Mouse (Mus musculus) CH12.LX (cell line): ENCODE measurements around the gene Sgms1. TPM values are rescaled to one million over a fixed set of nuclear protein-coding genes. Genes with fewer than 3 reads are reported as not detected.

Experiments
- DNase-seq: peaks from one replicate; pipeline ENCODE4 v3.0.0-alpha.2; 2013; ENCODE audit errors: extremely low read depth
- H3K27ac ChIP-seq: 2 replicates; pipeline ENCODE4 v1.5.1; 2012; ENCODE audit warnings: low read depth, mild to moderate bottlenecking, control low read depth, moderate library complexity; ENCODE audit not compliant: insufficient read depth
- H3K27me3 ChIP-seq: replicated peaks from 2 replicates; pipeline ENCODE3; 2012; ENCODE audit warnings: inconsistent platforms
- H3K36me3 ChIP-seq, 2 experiments: replicated peaks in 1 of 2; 2 replicates each; pipeline versions ENCODE3 to v1.6.1; 2012; ENCODE audit warnings: inconsistent platforms in 1 of 2, low read length in 1 of 2, mild to moderate bottlenecking in 1 of 2, mixed read lengths in 1 of 2, moderate library complexity in 1 of 2; ENCODE audit not compliant: control insufficient read depth in 1 of 2, insufficient read depth in 1 of 2
- H3K4me1 ChIP-seq, 2 experiments: 2 replicates each; pipeline ENCODE4 v1.6.1; 2012; ENCODE audit warnings: inconsistent platforms in 1 of 2, moderate library complexity in 1 of 2; ENCODE audit not compliant: insufficient read depth in 2 of 2, control insufficient read depth in 1 of 2
- H3K4me2 ChIP-seq: 2 replicates; pipeline ENCODE4 v1.6.1; 2012; ENCODE audit warnings: low read depth, mild to moderate bottlenecking, control low read depth; ENCODE audit not compliant: poor library complexity, insufficient read depth, severe bottlenecking
- H3K4me3 ChIP-seq, 3 experiments: fragments of 150-350 bp in 1 of 3; sonication (generic) in 1 of 3; replicated peaks in 1 of 3; 2 replicates each; pipeline versions ENCODE3 to v1.5.1; 2011 to 2012; ENCODE audit warnings: low read depth in 2 of 3, low read length in 2 of 3, mild to moderate bottlenecking in 2 of 3, moderate library complexity in 2 of 3, control low read depth in 1 of 3, improper control_type of control experiment in 1 of 3, inconsistent platforms in 1 of 3, mixed read lengths in 1 of 3; ENCODE audit not compliant: poor library complexity in 1 of 3
- H3K79me2 ChIP-seq: replicated peaks from 2 replicates; pipeline ENCODE4 v1.6.1; 2012; ENCODE audit warnings: mild to moderate bottlenecking, moderate library complexity; ENCODE audit not compliant: control insufficient read depth, poor library complexity, insufficient read depth, severe bottlenecking; ENCODE audit errors: extremely low read depth
- H3K9ac ChIP-seq: 2 replicates; pipeline ENCODE4 v1.6.1; 2012; ENCODE audit warnings: low read depth, mild to moderate bottlenecking, control low read depth, moderate library complexity; ENCODE audit not compliant: insufficient read depth
- H3K9me3 ChIP-seq: replicated peaks from 2 replicates; pipeline ENCODE3; 2012; ENCODE audit warnings: low read length, inconsistent platforms, mixed read lengths
- CHD2 ChIP-seq: IDR thresholded peaks from 2 replicates; pipeline ENCODE4 v1.6.1; 2011; ENCODE audit warnings: low read length, improper control_type of control experiment
- CTCF ChIP-seq, 2 experiments: IDR thresholded peaks in 1 of 2; conservative IDR thresholded peaks in 1 of 2; 2 replicates each; pipeline ENCODE4 v1.5.1; 2011 to 2012; ENCODE audit warnings: low read depth in 2 of 2, low read length in 2 of 2, improper control_type of control experiment in 1 of 2, inconsistent platforms in 1 of 2, mild to moderate bottlenecking in 1 of 2, moderate library complexity in 1 of 2
- E2F4 ChIP-seq: IDR thresholded peaks from 2 replicates; pipeline ENCODE4 v1.6.1; 2011; ENCODE audit warnings: low read depth, low read length, improper control_type of control experiment; ENCODE audit not compliant: insufficient replicate concordance
- ELF1 ChIP-seq: IDR thresholded peaks from 2 replicates; pipeline ENCODE4 v1.6.1; 2014; ENCODE audit warnings: low read depth, mild to moderate bottlenecking, inconsistent platforms, low read length, improper control_type of control experiment
- ETS1 ChIP-seq: conservative IDR thresholded peaks from 2 replicates; pipeline ENCODE4 v1.6.1; 2012; ENCODE audit warnings: low read depth, mild to moderate bottlenecking, inconsistent platforms, low read length, improper control_type of control experiment, moderate library complexity
- IRF4 ChIP-seq: IDR thresholded peaks from 2 replicates; pipeline ENCODE4 v1.6.1; 2014; ENCODE audit warnings: low read depth, mild to moderate bottlenecking, inconsistent platforms, low read length, improper control_type of control experiment
- KAT2A ChIP-seq: IDR thresholded peaks from 2 replicates; pipeline ENCODE4 v1.6.1; 2012; ENCODE audit warnings: low read length, improper control_type of control experiment, inconsistent platforms; ENCODE audit not compliant: insufficient replicate concordance
- MAZ ChIP-seq: IDR thresholded peaks from 2 replicates; pipeline ENCODE4 v1.6.1; 2012; ENCODE audit warnings: low read depth, mild to moderate bottlenecking, inconsistent platforms, low read length, improper control_type of control experiment, moderate library complexity
- MEF2A ChIP-seq: IDR thresholded peaks from 2 replicates; pipeline ENCODE4 v1.6.1; 2014; ENCODE audit warnings: low read depth, mild to moderate bottlenecking, inconsistent platforms, low read length, improper control_type of control experiment, borderline replicate concordance
- NRF1 ChIP-seq: IDR thresholded peaks from 2 replicates; pipeline ENCODE4 v1.6.1; 2014; ENCODE audit warnings: low read depth, mild to moderate bottlenecking, inconsistent platforms, low read length, improper control_type of control experiment, moderate library complexity
- PAX5 ChIP-seq: IDR thresholded peaks from 2 replicates; pipeline ENCODE4 v1.6.1; 2012; ENCODE audit warnings: low read length, inconsistent platforms, mixed read lengths
- SMC3 ChIP-seq: IDR thresholded peaks from 2 replicates; pipeline ENCODE4 v1.6.1; 2011; ENCODE audit warnings: low read depth, low read length, improper control_type of control experiment
- TBP ChIP-seq: conservative IDR thresholded peaks from 2 replicates; pipeline ENCODE4 v1.6.1; 2011; ENCODE audit warnings: low read depth, low read length, improper control_type of control experiment
- TCF12 ChIP-seq: IDR thresholded peaks from 2 replicates; pipeline ENCODE4 v1.6.1; 2014; ENCODE audit warnings: low read depth, mild to moderate bottlenecking, inconsistent platforms, low read length, improper control_type of control experiment
- UBTF ChIP-seq: IDR thresholded peaks from 2 replicates; pipeline ENCODE4 v1.6.1; 2012; ENCODE audit warnings: low read depth, mild to moderate bottlenecking, inconsistent platforms, low read length, improper control_type of control experiment, moderate library complexity
- USF2 ChIP-seq: conservative IDR thresholded peaks from 2 replicates; pipeline ENCODE4 v1.6.1; 2011; ENCODE audit warnings: low read depth, low read length, improper control_type of control experiment
- ZC3H11A ChIP-seq: IDR thresholded peaks from 2 replicates; pipeline ENCODE4 v1.6.1; 2012; ENCODE audit warnings: low read depth, mild to moderate bottlenecking, inconsistent platforms, low read length, improper control_type of control experiment
- ZMIZ1 ChIP-seq: IDR thresholded peaks from 2 replicates; pipeline ENCODE4 v1.6.1; 2012; ENCODE audit warnings: low read depth, mild to moderate bottlenecking, inconsistent platforms, low read length, improper control_type of control experiment
- ZNF384 ChIP-seq: IDR thresholded peaks from 2 replicates; pipeline ENCODE4 v1.6.1; 2012; ENCODE audit warnings: low read depth, low read length, improper control_type of control experiment, inconsistent platforms
- dilution Hi-C: fragments of 300-500 bp; cut with MboI; formaldehyde crosslinking; loops from 2 replicates; pipeline ENCODE4 v1.14.3; 2020; ENCODE audit warnings: low sequenced_read_pairs; ENCODE audit not compliant: extremely low pct_unique_long_range_greater_than_20kb, extremely low pct_ligation_motif_present
- in situ Hi-C: fragments of 300-500 bp; cut with MboI; formaldehyde crosslinking; loops from 3 replicates; pipeline ENCODE4 v1.14.3; 2019; ENCODE audit warnings: low sequenced_read_pairs, low pct_ligation_motif_present, low pct_unique_long_range_greater_than_20kb, mixed read lengths
- polyA plus RNA-seq: library from polyadenylated mRNA; unstranded; fragments of >175 nt; gene quantifications from 2 replicates; pipeline ENCODE4 v1.2.1, GENCODE M21; 2012; ENCODE audit warnings: low read depth; ENCODE audit not compliant: insufficient read length
- total RNA-seq, 2 experiments: library from RNA; depleted of rRNA; stranded (reverse); fragments of 300-350 nt in 1 of 2; fragments of >200 nt in 1 of 2; gene quantifications; 2 replicates each; pipeline ENCODE4 v1.2.3; 2012 to 2014

The Sgms1 gene
- total and polyA plus RNA-seq, 3 experiments: 1.4 to 1.8 (median 1.8) TPM

DNA sequence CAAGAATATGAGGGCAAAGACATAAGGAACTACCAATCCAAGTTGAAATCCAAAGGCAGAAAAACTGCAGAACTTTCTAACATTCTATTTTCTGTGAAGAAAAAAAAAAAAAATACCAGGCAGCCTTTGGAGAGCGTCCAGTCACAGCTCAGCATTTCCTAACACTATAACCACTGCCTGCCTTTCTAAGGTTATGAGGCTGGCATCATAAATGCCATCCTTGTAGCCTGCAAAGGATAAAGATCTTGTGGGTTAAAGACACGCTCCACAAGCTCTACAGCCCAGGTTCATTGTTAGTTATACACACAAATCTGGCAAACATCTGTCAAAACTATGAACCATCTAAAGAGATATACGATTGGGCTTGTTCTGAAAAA is 104.1 kb downstream of the Sgms1 start:
- H3K4me1 ChIP-seq: no peaks in the 10 kb centered on the region

DNA sequence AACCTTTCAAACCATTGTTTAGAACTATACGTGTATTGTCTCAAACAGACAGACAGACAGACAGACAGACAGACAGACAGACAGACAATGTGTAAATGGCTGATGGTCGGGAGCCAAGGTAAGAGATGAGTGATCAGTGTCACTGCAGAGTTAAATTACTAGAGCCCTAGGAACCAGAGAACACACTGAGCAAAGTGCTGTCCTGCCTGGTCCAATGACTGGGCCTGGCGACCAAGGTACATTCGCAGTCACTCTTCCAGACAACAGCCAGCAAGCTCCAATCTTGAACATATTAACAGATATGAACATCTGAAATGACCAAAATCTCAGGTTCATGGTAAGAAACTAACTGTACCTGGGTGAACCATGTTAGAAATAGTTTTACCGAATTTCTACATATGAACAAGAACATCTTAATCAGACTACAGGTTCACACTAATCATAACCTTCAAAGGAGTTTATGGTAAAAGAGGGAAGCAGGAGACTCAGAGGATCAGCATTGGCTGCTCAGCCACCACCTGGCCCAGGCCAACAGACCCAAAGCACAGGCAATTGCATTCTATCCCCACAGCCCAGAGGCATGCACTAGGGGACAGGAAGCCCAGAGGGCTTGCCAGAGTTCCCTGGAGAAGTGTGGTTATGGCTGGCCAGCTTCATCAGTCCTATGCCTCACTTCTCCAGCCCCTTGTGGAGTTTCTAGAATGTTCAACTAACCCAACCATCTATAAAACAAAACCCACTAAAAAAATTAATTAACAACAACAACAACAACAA is 104.6 kb downstream of the Sgms1 start:
- dilution Hi-C loops: no loop called here
- H3K9ac ChIP-seq: no peak overlapping the region
- in situ Hi-C loops: no loop called here

More for the DNA sequence above, 104.1 kb downstream of the Sgms1 start:
- H3K4me3 ChIP-seq: no peak overlapping the region
- DNase-seq: no peak
- dilution Hi-C loops: no loop called here
- TF ChIP-seq ELF1: no peak
- TF ChIP-seq KAT2A: no peak
- no peak for TF ChIP-seq CTCF (conservative IDR thresholded peaks at IDR 0.05 in 1 of 2, IDR thresholded peaks at IDR 0.05 in 1 of 2; ENCODE audit: low read depth in 2 of 2, low read length in 2 of 2)
- no peak for TF ChIP-seq UBTF
- no peak for TF ChIP-seq ETS1
- TF ChIP-seq IRF4: no peak
- TF ChIP-seq MEF2A: no peak
- TF ChIP-seq TCF12: no peak
- no peak for TF ChIP-seq SMC3
- H3K79me2 ChIP-seq: no peaks in the 10 kb centered on the region
- H3K27me3 ChIP-seq: no peaks in the 10 kb centered on the region
- H3K4me2 ChIP-seq: no peak overlapping the region
- in situ Hi-C loops: no loop called here
- no peak overlapping the region for H3K27ac ChIP-seq
- H3K36me3 ChIP-seq: no peaks in the 10 kb centered on the region
- H3K9me3 ChIP-seq: no peaks in the 10 kb centered on the region
- H3K9ac ChIP-seq: no peak overlapping the region

More for the DNA sequence above, 104.6 kb downstream of the Sgms1 start:
- H3K4me3 ChIP-seq: no peak overlapping the region
- H3K27me3 ChIP-seq: no peaks in the 10 kb centered on the region
- DNase-seq: no peak
- no peak overlapping the region for H3K27ac ChIP-seq
- no peaks in the 10 kb centered on the region for H3K79me2 ChIP-seq
- no peaks in the 10 kb centered on the region for H3K9me3 ChIP-seq
- no peak for TF ChIP-seq NRF1
- TF ChIP-seq ZC3H11A: no peak
- TF ChIP-seq CHD2: no peak
- TF ChIP-seq E2F4: no peak
- no peak for TF ChIP-seq TBP
- TF ChIP-seq MAZ: no peak
- TF ChIP-seq KAT2A: no peak
- TF ChIP-seq ZNF384: no peak
- no peak for TF ChIP-seq PAX5
- no peak for TF ChIP-seq USF2
- TF ChIP-seq SMC3: no peak
- TF ChIP-seq ZMIZ1: no peak
- H3K36me3 ChIP-seq: no peaks in the 10 kb centered on the region
- no peak overlapping the region for H3K4me2 ChIP-seq
- H3K4me1 ChIP-seq: no peaks in the 10 kb centered on the region
